Mouse (Mus musculus): ENCODE results near the gene Galnt16.

Galnt16 gene

DNA sequence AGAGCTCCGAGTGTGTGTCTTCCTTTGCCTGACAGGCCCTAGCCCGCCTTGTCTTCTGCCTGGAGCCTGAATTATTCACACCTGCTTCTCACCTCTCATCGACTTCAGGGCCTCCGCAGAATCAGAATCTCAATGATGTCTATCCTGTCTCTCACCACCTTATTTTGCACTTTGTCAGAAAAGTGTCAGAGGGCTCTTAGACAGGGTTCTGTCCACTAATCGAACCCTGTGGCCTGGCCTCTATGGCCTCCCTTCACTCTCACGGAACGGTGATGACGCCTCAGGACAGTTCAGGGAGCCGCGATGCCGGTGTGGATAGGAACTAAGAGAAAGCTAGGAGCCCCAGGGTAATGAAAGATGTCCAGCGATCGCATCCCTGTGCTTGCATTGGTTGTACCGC is at the start of gene Galnt16:
Galnt16 (plus strand) TSS at position 301 of the 400 bp plus-strand sequence.
- no peak for DNase-seq (ENCODE audit: low read depth, low spot score)

DNA sequence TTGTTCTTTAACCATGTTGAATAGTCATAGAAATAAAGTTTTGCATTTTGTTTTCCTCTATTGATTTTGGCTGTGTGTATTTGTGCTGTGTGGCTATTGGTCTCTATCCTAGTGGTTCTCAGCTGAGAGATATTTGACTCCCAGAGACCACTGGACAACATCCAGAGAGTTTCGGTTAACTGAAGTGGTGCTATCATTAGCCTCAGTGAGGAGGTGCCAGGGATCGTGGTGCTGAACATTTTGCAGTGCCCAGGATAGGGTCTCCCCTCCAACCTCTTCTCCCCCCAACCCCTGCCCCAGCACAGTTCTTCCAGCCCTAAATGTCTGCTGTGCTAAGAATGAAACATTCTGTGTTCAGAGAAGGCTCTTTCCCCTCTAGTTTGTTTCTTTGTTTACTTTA is 47.9 kb upstream of the Galnt16 start:
- DNase-seq (ENCODE audit: low read depth, low spot score): no peak

DNA sequence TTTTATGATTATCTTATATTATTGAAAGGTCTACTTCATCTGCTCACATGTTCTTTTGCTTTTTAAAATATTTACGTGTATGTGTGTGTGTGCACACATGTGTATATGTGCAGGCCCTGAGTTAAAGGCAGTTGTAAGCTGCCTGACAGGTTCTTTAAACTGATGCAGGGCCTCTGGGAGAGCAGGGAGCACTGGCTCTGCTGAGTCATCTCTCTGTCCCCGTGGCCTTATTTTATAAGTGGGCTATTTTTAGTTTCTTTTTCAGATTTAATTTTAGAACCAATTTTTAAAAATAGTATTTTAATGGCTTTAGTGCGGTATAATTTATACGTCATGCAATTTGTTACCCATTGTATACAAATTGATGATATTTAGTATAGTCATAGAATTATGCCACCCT is 46.2 kb upstream of the Galnt16 start:
- DNase-seq (ENCODE audit: low read depth, low spot score): no peak

DNA sequence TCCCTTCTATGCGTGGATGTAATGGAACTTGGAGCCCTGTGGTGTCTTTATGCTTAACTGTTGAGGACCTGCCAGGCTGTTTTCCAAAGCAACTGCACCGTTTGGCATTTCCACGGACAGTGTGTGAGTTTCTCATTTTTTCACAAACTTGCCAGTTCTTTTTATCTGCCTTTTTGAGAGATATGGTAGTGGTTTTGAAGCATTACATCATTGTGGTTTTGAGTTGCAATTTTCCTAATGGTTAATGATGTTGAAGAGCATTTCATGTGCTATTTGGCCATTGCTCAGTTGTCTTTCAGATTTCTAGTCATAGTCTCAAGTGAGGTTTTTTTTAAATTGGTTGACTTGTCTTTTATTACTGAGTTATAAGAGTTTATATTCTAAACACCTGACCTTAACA is 44.3 kb upstream of the Galnt16 start:
- DNase-seq (ENCODE audit: low read depth, low spot score): no peak

DNA sequence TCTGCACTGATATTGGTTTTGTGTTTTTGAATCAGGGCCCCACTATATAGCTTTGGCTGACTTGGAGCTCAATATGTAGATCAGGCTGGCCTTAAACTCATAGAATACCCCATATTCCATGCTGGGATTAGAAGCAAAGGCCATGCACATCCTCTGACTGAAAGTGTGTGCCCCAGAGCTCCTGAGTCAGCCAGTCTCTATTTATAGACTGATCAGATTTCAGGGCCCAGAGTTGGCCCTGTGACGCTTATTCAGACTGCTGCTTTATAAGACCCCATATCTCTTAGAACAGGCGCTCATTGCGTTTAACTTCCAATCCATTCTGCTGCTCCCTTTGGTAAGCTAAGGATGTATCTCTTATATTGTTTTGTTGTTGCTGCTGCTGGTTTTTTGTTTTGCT is 38.1 kb upstream of the Galnt16 start:
- DNase-seq (ENCODE audit: low read depth, low spot score): no peak

DNA sequence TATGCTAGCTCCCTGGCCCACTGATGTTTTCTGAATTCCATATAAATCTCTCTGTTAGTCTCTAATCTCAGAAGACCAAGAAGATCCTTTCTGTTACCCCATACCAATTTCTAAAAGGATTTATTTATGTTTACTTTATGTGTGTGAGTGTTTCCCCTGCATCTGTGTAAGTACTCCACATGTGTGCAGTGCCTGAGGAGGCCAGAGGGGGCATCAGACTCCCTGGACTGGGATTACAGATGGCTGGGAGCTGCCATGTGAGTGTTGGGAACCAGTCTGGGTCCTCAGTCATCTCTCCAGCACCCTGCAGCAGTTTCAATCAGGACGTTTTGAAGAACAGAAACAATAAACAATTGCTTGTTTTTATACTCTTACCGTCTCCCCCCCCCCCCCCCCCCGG is 34.7 kb upstream of the Galnt16 start:
- no peak for DNase-seq (ENCODE audit: low read depth, low spot score)

DNA sequence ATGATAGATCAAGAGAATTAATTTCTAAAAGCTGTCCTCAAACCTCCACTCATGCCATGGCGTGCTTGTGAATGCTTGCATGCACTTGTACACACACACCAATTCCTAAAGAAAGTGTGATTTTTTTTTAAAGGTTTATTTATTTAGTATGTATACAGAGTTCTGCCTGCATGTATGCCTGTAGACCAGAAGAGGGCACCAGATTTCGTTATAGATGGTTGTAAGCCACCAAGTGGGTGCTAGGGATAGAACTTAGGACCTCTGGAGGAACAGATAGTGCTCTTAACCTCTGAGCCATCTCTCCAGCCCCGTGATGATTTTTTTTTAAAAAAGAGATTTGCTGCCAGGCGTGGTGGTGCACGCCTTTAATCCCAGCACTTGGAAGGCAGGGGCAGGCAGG is 24.8 kb upstream of the Galnt16 start:
- no peak for DNase-seq (ENCODE audit: low read depth, low spot score)

DNA sequence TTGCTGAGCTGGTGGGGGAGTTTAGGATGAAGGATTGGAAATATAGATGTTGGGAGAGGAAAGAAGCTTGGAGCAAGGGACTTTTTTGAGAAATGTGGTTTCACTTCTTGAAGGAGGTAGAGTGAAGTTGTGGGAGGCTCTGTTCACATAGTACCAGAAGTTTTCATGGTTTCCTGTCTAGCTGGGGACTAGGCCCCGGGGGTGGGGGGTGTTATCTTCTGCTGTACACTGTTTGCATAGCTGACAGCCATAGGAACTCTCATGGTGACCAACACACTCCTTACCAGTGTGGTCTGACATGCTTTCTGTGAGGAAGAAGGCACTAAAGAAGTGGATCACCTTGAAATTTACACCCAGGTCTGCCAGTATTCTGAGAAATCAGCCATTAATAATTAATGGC is 22.4 kb upstream of the Galnt16 start:
- DNase-seq (ENCODE audit: low read depth, low spot score): no peak

DNA sequence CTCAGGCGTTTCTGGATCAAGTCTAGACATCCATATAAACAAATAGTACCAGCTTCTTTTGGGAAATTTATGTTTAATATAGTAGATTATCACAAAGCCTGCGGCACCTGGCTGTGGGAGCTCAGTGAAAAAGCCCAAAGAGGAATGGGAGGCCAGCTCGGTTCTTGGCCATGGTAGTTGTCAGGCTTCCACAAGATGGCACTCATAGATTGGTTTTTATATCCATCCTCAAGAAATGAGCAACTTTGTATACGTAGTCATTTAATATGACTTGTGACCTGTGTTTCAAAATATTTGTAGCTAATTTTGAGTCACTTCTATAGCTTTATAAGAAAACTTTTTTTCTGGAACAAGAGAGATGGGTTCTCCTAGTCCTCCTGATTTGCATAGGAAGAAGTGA is 19.7 kb upstream of the Galnt16 start:
- DNase-seq (ENCODE audit: low read depth, low spot score): peak; percentile 21

DNA sequence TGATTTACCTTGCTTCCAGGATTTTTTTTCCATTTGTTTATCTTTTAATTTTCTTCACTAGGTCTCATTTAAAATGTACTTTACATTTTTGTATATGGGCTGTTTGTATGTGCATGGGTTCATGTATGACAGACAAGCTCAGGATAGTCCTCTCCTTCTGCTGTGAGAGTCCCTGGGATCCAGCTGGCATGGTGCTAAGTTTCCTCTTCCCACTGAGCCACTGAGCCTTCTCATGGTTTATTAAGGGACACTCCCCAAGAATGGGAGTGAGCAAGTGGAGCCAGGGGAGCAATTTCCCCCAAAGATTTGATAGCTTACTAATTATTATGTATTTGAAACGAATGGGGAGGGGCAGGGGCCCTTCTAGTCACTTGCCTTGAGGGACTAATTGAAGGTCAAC is 17.6 kb upstream of the Galnt16 start:
- no peak for DNase-seq (ENCODE audit: low read depth, low spot score)

DNA sequence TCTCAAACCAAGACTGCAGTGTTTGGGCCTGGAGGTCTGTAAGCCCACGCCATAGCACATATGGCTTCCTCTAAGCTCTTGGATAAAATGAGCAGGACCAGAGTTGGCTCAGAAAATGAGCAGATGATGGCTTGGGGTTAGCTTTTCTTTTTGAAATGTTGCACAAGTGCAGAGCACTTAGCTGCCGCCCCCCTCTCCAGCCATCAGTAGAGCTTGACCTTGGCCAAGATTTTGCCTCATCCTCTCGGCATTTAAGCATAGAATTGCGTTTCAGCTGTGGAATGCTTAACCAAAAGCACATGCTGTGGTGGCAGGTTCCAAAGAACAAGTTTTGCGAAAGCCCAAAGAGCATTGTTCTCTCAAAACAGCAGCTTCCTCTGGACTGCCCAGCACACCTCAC is 13.4 kb upstream of the Galnt16 start:
- DNase-seq (ENCODE audit: low read depth, low spot score): no peak

DNA sequence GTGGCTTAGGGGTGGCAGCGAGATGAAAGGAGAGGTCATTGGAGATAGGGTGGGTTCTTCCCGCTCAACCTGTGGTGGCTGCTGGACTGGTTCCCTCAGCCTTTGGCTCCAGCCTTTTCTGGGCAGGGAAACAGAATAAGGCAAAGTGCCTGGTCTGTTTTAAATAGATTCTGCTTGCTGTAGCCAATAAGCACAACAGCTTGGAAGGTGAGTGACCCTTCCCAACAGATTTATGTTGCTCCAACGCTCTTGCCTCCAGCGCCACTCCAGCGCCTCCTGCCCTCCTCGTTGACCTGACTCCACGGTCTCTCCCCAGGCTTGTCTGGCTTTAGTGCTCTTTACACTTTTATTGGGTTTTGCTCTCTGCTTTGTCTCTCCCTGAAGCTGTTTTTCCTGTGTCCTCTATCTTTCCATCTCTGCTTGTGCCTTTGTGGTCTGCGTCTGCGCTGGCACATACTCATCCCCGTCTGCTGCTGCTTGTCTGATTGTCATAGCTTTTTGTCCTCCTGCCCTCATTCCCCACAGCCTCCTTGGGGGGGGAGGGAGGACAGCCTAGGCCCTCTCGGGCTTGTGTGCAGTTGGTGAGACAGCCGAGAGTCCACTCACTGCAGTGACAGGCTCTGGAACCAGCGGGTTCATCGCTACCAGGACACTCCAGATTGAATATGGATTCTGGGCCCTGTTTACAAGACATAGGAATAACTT is 10.9 kb upstream of the Galnt16 start:
- DNase-seq (ENCODE audit: low read depth, low spot score): no peak

DNA sequence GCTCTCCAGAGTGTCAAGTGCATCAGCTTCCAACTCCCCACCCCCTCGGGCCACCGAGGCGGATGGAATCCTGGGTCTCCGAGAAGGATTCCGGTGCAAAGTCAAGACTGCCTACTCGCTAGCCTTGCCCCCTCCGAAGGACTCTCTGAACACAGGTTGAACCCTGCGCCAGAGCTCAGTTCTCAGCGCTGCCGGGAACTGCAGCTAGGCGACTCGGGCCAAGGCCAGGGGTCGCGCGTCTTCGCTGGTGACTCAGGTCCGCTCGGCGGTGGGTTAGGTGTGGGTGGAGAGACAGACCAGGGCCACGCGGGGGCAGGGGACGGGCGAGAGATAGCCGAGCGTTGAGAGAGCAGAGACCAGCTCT is 298 bp downstream of the Galnt16 start:
- no peak for DNase-seq (ENCODE audit: low read depth, low spot score)

DNA sequence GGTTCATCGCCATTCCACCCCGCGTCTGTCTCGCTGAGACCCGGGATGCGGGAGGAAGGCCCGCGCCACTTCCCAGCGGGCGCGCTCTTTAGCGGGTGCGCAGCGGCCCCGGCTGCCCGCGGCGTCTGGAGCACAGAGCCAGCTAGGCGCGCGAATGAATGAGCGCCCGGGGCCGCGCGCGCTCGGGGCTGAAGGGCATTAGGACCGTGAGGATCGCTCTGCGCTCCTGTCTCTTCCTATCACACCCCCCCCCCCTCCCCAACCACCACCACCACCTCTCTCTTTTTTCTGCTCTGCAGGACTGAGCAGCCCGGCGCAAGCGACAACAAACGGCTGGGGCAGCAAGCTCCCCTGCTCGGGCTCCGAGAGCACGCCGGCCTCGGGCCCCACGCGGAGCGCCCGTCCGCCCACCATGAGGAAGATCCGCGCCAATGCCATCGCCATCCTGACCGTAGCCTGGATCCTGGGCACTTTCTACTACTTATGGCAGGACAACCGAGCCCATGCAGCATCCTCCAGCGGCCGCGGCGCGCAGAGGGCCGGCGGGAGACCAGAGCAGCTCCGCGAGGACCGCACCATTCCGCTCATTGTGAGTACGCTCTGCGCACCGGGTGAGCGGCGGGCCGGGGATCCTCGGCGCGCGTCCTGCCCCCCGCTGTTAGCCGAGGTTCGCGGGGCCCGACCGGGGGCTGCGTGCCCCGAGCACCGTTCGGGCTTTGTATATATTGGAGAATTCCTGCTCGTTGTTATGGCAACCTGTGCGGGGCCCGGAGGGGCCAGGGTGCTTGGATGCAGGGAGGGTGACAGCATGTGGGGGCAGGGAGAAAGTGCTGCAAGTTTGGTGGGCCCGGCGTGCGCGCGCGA is 912 bp downstream of the Galnt16 start:
- DNase-seq (ENCODE audit: low read depth, low spot score): no peak

DNA sequence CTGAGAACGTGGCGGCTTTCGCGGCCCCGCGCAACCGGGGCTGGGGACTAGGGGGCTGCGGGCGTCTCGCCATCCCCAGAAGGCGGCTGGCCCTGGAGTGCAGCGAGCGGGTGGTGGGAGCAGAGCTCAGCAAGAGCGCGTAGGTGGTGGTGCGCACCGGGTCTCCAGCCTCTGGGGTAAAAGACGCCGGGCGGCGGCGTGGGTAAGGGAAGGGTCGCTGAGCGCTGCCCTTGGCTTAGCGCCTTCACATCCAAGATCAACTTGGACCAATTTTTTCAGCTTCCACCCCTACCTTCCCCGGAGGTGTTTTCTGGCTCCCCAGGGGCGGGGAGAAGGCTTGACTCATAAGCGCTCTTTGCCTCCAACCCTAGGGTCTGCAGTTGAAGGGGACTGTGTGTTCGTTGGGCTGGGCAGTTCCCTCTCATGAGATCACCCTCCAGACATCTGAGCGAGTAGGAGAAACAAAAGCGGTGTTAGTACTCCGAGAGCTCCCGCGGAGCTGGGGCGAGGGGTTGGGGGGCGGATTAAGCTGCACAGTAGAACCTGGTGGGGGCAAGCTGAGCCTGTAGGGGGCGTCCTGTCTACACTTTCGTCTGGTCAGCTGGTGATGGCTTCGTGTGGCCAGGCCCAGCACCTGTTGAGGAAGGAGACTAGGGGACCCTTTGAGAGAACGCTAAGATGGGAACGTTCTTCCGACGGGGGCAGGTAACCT is 1.7 kb downstream of the Galnt16 start:
- no peak for DNase-seq (ENCODE audit: low read depth, low spot score)

DNA sequence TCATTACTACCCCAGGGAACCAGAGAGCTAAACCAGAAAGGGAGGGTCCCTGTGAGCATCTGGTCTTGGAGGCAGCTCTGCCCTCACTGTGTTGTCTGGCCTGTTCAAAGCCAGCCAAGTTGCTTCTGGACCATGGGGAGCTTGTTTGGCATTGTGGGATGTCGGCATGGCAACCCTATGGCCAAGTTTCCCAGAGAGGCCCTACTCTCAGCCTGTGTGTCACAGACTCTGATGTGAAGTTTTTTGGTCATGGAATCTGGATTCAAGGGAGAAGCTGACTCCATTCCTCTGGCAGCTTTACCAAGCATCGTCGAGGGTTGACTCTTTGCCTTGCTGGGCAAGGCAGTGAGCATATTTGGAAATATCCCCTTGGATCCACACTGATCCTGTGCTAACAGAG is 3.9 kb downstream of the Galnt16 start:
- no peak for DNase-seq (ENCODE audit: low read depth, low spot score)

DNA sequence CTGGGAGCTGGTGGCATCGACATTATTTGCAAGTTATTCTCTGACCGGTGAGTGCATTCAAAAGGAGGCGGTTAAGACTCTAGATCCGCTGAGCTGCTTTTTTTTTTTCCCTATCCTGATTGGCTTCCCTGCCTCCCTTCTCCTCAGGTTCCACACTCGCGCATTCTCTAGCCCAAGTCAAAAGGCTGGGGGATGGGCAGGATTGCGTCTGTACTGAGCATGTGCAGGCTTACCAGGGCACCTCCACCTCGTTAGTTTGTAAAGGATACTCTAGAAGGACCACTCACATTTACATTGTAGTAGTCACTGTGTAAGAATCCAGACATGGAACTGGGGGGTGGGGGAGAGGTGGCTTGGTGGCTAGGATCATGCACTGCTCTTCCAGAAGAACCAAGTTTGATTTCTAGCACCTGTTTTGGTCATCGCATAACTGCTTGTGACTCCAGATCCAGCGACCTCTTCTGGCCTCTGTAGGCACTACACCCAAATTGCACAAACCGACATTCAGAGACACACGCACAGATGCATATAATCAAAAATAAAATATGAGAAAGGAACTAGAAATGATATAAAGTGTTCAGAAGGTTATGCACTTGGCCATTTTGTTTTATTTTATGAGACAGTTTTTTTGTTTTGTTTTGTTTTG is 6.3 kb downstream of the Galnt16 start:
- DNase-seq (ENCODE audit: low read depth, low spot score): peak; percentile 6

DNA sequence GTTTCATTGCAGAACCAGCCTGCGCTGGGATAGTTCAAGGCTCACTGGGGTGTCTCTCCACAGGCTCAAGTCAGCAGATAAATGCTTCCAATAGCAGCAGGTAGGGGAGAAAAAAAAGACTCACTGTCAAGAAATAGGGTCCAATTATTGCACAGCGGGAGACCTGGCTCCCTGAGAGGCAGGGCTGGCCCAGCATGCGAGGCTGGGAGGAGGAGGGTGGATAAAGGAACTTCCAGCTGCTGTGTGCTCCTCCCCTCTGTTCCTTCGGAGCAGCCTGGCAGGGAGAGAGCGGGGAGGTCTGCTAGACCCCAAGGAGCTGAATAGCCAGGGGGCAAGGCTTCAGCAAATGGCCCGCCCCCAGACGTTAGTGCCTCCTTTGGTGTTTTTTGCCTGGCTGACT is 7.4 kb downstream of the Galnt16 start:
- no peak for DNase-seq (ENCODE audit: low read depth, low spot score)

DNA sequence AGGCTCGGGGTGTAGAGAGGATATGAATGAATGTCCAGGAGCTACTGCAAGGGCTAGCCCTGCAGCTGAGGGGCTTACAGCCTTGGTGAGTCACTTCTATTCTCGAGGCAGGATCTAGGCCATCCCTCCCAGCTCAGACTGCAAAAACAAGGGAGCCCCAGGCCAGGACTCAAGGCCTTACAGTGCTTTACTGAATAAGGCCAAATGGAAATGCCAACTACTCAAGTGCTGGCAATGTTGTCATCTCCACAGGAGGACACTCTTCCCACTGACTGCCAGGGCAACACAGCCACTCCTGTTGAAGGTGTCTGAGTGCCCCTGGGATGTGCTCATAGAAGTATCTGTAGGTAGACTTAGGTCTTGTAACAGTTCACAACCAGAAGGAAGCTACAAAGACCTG is 8.4 kb downstream of the Galnt16 start:
- no peak for DNase-seq (ENCODE audit: low read depth, low spot score)

DNA sequence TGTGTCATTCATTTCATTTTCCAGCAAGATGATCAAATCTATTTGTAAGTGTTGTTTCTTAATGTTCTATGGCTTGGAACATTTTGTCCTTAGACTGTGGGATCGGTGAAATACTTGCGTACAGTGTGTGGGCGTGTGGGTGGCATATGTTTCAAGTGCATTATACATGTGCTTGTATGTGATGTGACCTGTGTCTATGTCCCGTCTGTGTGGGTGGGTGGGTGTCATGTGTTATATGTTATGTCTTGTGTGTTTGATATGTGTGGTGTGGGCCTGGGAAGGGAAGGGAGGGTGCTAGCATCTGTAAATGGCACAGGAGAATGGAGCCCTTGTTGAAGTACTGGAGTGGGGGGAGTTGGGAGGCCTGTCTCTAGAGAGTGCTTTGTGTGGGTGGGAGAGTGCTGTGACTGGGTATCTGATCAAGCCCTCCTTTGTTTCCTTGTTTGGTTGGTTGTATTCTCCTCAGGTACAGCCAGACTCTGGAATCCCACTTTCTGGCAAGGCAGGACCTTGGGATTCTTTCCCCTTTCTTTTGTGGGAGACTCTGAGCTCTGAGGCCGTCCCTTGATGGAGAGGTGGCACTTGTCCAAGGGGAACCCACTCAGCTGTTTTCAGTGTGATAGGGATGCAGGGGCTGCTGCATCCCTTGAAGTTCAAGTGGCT is 9.8 kb downstream of the Galnt16 start:
- DNase-seq (ENCODE audit: low read depth, low spot score): no peak

DNA sequence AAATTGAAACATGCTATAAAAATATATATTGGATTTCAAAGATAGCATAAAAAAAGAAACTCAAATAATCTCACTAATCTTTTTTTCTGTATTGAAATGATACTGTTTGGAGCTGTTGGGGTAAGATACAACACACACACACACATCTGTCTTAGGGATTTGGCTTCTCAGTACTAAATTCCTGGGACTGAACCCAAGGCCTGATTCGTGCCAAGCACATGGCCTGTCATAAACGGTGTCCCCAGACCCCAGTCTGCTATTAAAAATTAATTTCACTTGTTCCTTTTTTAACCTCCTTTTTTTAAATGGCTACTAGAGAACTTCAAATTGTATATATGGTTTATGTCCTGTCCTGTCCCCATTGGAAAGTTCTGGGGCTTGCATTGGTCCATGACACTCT is 12.0 kb downstream of the Galnt16 start:
- DNase-seq (ENCODE audit: low read depth, low spot score): no peak

DNA sequence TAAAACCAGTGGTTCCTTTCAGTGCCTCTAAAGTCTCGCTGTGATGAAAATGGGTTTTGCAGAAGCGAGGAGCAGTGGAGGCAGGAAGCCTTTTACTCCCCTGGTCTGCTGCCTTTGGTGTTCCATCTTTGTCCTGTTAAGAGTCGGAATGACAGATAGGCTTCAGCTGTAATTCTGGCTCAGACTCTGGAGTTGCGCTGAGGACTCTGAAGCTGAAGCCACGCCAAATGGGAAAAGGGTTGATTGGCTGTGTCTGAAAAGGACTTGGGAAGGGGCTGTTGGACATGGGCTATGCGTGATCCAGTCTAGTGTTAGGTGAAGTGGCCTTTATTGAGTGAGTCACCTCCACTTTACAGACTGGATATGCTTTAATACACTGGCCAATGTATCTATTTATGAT is 12.6 kb downstream of the Galnt16 start:
- DNase-seq (ENCODE audit: low read depth, low spot score): no peak
